Mouse (Mus musculus) kidney, adult 18-20 months (tissue): Measurements from ENCODE around the gene Hdac4.

ENCODE experiments used
- DNase-seq: peaks from one replicate; pipeline ENCODE4 v3.0.0; 2021

The Hdac4 gene

DNA sequence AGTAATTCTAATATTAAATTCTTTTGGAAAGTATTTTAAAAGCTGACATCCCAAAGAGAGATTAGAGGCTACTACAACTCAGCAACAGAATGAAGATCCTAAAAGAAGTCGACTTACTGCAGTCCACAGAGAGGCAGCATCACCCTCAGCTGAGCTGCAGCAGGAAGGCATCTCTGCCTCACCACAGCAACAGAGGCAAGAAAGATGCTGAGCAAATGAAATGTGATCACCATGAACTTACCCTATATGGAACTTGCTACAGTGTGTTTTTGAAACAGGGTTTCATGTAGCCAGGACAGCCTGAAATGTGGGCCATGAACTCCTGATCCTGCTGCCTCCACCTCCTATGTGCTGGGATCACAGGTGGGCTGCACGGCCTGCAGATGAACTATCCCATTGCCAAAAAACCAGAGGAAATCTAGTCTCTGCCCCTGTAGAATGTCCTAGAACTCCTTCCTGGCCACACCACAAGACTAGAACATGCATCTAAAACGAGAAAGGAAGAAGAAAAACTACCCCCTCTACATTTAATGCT lies 98.4 kb downstream of the Hdac4 start:
- no peak for DNase-seq

DNA sequence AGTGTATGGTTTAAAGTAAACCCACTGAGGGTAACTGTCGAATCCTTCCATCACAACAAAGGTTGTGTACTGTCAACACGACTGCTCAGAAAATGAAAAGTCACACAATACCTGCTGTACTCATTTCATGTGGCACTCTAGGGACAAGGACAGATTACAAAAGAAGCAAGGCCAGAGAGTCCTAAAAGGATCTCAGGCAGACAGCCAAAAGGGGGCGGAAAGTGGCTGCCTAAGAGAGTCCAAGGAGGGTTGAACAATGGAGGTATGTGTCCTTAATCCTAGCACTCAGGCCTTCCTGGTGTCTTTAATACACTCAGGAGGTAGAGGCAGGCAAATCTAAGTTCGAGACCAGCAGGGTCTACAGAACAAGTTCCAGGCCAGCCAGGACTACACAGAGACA lies 103.2 kb downstream of the Hdac4 start:
- no peak for DNase-seq

GRCm38 (mm10) chr1:92087821-92088220 lies 107.7 kb downstream of the Hdac4 start:
- DNase-seq, result no peak

GRCm38 (mm10) chr1:92087343-92087742 lies 108.2 kb downstream of the Hdac4 start:
- DNase-seq, result no peak

- no peak for DNase-seq
These were observed 108.7 kb downstream of the Hdac4 start for GRCm38 (mm10) chr1:92086841-92087240.

DNA sequence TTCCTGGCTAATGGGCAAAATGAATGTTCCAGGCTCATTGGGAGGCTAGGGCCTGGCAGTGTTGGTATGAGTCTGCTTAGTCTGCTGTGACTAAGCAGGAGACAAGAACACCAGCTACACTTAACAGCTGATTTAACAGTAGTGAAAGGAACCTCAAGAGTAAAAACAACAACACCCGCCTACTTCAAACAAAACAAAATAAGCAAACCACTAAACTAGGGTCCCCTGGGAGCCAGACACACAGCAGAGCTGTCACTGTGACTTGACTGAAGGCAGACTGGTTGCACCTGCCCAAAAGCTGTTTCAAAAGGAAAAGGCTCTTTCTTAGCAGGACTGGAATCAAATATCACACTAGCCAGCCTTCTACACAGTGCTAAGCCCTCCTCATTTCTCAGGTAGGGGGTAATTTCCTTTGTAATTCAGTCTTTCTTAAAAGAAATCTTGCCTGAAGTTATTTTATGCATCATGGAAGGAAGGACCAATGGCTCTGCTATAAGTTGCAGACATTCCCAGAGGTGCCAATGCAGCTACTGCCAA lies 109.2 kb downstream of the Hdac4 start:
- DNase-seq, result no peak

GRCm38 (mm10) chr1:92084738-92085137 lies 110.8 kb downstream of the Hdac4 start:
- no peak for DNase-seq

DNA sequence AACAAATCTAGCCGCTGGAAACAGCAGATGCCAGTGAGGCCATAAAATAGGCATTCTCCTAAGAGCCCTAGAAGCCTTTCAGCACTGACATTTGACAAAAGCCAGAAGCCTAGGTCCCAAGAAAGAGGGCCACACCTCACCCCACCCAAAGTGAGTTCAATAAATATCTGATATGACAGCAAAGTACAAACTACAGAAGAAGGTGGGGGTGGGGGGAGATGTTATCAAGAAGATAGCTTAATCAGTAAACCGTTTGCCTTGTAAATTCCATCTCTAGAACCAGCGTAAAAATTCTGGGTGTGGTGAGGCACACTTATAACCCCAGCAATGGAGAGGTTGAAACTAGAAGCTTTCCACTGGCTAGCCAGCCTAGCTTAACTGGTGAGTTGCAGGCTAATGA lies 111.5 kb downstream of the Hdac4 start:
- no peak for DNase-seq

GRCm38 (mm10) chr1:92082837-92083541 lies 112.5 kb downstream of the Hdac4 start:
- no peak for DNase-seq

- no peak for DNase-seq
These were observed 113.2 kb downstream of the Hdac4 start for GRCm38 (mm10) chr1:92082156-92082836.

DNA sequence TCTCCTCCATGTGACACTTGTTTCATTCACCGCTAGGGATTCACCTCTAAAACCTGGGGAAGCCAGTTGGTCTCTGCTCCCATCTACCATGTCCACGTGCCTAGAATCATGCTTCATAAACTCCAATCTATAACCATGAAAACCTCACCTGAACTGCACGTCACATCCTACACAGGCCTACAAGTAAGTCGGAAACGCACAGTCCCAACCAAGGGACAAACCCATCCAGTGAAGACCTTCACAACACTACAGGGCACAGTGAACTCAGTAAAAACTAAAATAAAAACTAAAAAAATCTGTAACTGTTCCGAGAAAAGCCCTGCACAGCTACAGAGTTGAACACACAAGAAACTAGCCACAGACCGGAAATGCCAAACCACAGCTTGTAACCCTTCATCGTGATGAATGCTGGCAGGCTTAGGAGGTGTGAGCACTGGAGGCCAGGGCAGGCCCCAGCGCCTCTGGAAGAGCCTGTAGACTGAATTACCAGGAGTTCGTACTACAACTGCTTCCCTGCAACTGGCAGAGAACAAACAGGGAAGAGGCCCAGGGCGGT lies 115.4 kb downstream of the Hdac4 start:
- DNase-seq, result no peak

DNA sequence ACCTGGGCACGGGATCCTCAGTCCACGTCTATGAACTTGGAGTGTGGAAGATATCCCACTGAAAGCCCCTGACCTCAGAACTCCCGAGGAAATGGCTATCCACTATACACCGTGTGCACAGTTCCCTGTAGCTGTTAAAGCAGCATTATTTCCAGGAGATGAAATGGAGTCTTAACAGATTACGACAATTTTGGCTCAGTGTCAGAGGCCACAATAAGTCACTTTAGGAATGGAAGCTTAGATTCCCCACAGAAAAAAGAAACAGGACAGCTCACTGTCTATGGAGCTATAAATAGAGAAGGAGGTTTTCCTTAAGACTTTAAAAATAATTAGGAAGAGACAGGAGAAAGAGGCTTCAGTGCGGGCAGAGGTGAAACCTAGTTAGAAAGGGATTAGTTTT lies 120.2 kb downstream of the Hdac4 start:
- DNase-seq, result no peak

- no peak for DNase-seq
These were observed 120.8 kb downstream of the Hdac4 start for GRCm38 (mm10) chr1:92074655-92075054.

GRCm38 (mm10) chr1:92069932-92070677 lies 125.4 kb downstream of the Hdac4 start:
- no peak for DNase-seq

- DNase-seq, result no peak
These were observed 126.0 kb downstream of the Hdac4 start for GRCm38 (mm10) chr1:92069464-92069863.

DNA sequence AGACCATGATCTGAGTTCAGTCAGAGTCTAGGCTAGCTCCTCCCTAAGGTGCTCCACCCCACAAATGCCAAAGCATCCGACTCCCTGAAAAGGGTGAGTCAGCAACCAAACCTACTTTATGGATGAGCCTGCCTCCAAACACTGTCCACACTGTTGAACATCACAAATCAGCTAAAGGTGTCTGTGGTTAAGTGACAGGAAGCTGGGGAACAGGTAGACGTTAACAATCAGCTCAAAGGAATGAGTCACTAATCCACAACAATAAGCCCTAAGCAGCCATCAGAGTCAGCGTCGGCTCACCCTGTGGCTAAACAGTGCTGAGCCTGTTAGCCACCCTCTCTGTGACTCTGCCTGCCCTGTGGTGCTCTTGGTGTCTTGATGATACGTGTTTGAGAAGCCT lies 131.2 kb downstream of the Hdac4 start:
- DNase-seq, result no peak

- no peak for DNase-seq
These were observed 132.2 kb downstream of the Hdac4 start for GRCm38 (mm10) chr1:92063271-92063670.

- DNase-seq, result no peak
These were observed 134.1 kb downstream of the Hdac4 start for GRCm38 (mm10) chr1:92061198-92062073.

- DNase-seq, result no peak
These were observed 134.9 kb downstream of the Hdac4 start for GRCm38 (mm10) chr1:92060532-92061064.

- no peak for DNase-seq
These were observed 135.9 kb downstream of the Hdac4 start for GRCm38 (mm10) chr1:92059571-92059970.

GRCm38 (mm10) chr1:92058731-92059425 lies 136.6 kb downstream of the Hdac4 start:
- no peak for DNase-seq
